Mouse (Mus musculus) midbrain, embryonic 10.5 days (tissue): ENCODE measurements around the gene Dennd1c. TPM values are rescaled to one million over a fixed set of nuclear protein-coding genes. Genes with fewer than 3 reads are reported as not detected.

Experiments
- DNase-seq: peaks from one replicate; pipeline ENCODE4 v3.0.0-alpha.2; 2017; ENCODE audit warnings: low spot score
- H3K27ac ChIP-seq: fragments of 300-500 bp; sonication (generic); replicated peaks from 2 replicates; pipeline ENCODE4 v1.5.1; 2016; ENCODE audit warnings: mild to moderate bottlenecking
- H3K27me3 ChIP-seq: fragments of 300-500 bp; sonication (generic); 2 replicates; pipeline ENCODE4 v1.6.1; 2016; ENCODE audit warnings: low read depth, mild to moderate bottlenecking; ENCODE audit not compliant: poor library complexity, severe bottlenecking
- H3K36me3 ChIP-seq: fragments of 300-500 bp; sonication (generic); 2 replicates; pipeline ENCODE4 v1.6.1; 2016; ENCODE audit warnings: mild to moderate bottlenecking, moderate library complexity
- H3K4me1 ChIP-seq: fragments of 300-500 bp; sonication (generic); 2 replicates; pipeline ENCODE4 v1.6.1; 2016
- H3K4me3 ChIP-seq: fragments of 300-500 bp; sonication (generic); 2 replicates; pipeline ENCODE4 v1.5.1; 2016; ENCODE audit warnings: mild to moderate bottlenecking, moderate library complexity
- H3K9me3 ChIP-seq: fragments of 300-500 bp; sonication (generic); replicated peaks from 2 replicates; pipeline ENCODE4 v1.6.1; 2016; ENCODE audit warnings: mild to moderate bottlenecking
- WGBS: fragments of 180-500 bp; shearing (Covaris S2); methylation state at CpG from one replicate; pipeline ENCODE4 v1.1.7; 2016; 5-methylcytosine and 5-hydroxymethylcytosine counted together
- polyA plus RNA-seq: library from polyadenylated mRNA; unstranded; fragments of >200 nt; fragmentation: Nextera tagmentation; extraction: Ambion mirVana; gene quantifications from 2 replicates; pipeline ENCODE4 v1.2.1, GENCODE M21; 2016

Dennd1c gene
- polyA plus RNA-seq, 1 experiment from 2014 or later, result 1.5 TPM

GRCm38 (mm10) chr17:57085970-57086757, 7.8 kb upstream of the Dennd1c start:
- Histone ChIP-seq H3K4me3 (peak overlapping the region; percentile 56; the same call in 1 of the 2 replicates), H3K27ac (no peak overlapping the region)
- WGBS, result 92% methylated on average over 11 of the region's 11 CpGs

DNA sequence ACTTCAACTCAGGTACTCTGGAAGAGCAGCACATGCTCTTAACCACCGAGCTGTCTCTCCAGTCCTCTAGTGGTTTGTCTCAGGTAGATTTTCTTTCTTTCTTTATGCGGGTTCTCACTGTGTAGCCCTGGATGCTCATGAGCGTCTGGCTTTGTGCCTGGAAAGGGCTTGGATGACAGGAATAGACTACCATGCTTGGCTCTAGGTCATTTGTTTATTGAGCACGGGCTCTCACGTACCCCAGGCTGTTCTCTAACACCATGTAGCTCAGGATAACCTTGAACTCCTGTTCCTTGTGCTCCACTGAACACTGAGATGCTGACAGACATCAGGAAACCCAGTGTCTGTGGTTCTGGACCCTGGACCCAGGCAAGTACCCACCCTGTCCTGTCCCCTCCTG, 4.2 kb upstream of the Dennd1c start:
- no peak for DNase-seq
- Histone ChIP-seq H3K4me3 (no peak overlapping the region), H3K27ac (no peak overlapping the region), H3K4me1 (peaks cover 15% of the 10 kb centered on the region), H3K9me3 (no peaks in the 10 kb centered on the region), H3K27me3 (peaks cover 8% of the 10 kb centered on the region), H3K36me3 (peaks cover 49% of the 10 kb centered on the region)
- 87% methylated on average over 5 of the region's 5 CpGs for WGBS

More at GRCm38 (mm10) chr17:57085970-57086757, 7.8 kb upstream of the Dennd1c start:
- H3K27me3 ChIP-seq, result peaks cover 26% of the 10 kb centered on the region
- H3K9me3 ChIP-seq, result no peaks in the 10 kb centered on the region
- no peak for DNase-seq
- peaks cover 13% of the 10 kb centered on the region for H3K4me1 ChIP-seq
- H3K36me3 ChIP-seq, result peaks cover 32% of the 10 kb centered on the region

- Histone ChIP-seq H3K27ac (no peak overlapping the region), H3K9me3 (no peaks in the 10 kb centered on the region), H3K36me3 (peaks cover 49% of the 10 kb centered on the region), H3K27me3 (no peaks in the 10 kb centered on the region), H3K4me1 (peaks cover 5% of the 10 kb centered on the region; the same call in 1 of the 2 replicates), H3K4me3 (no peak overlapping the region)
- 95% methylated on average over 31 of the region's 31 CpGs for WGBS
- no peak for DNase-seq
Observed at GRCm38 (mm10) chr17:57081234-57081842, 3.0 kb upstream of the Dennd1c start.

DNA sequence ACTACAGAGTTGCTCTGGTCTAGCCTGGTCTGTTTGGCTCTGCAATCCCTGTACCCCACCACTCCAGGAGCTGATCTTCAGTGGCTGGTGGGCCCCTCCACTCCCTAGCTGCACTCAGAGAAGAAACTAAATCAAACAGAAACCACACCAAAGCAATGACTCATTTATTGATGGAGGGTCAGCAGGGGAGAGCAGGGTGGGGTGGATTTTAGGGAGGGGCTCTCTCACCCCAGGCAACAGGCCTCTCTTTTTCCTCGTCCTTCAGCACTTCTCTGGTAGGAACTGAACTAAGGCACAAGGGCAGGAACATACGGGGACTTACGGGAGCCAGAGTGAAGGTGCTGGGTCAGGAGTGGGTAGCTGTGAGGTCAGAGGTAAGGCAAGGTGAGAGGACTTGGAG, 1.6 kb upstream of the Dennd1c start:
- H3K36me3 ChIP-seq, result peaks cover 39% of the 10 kb centered on the region
- 0 out of 2 replicates have a peak, but pooled peaks cover 5% of the 10 kb centered on the region for H3K4me1 ChIP-seq
- no peak overlapping the region for H3K4me3 ChIP-seq
- no peaks in the 10 kb centered on the region for H3K27me3 ChIP-seq
- H3K9me3 ChIP-seq, result no peaks in the 10 kb centered on the region
- DNase-seq, result no peak
- 78% methylated on average over 3 of the region's 3 CpGs for WGBS
- H3K27ac ChIP-seq, result no peak overlapping the region

- Histone ChIP-seq H3K9me3 (no peaks in the 10 kb centered on the region), H3K4me1 (peaks cover 9% of the 10 kb centered on the region; the same call in 1 of the 2 replicates), H3K4me3 (no peak overlapping the region), H3K27me3 (peaks cover 7% of the 10 kb centered on the region), H3K27ac (no peak overlapping the region), H3K36me3 (peaks cover 24% of the 10 kb centered on the region)
- 67% methylated on average over 3 of the region's 3 CpGs for WGBS
- DNase-seq, result no peak
Observed at GRCm38 (mm10) chr17:57076916-57077315, 1.4 kb downstream of the Dennd1c start.

- H3K4me3 ChIP-seq, result peak overlapping the region; percentile 41
- no peaks in the 10 kb centered on the region for H3K9me3 ChIP-seq
- peak; percentile 63 for DNase-seq
- peaks cover 17% of the 10 kb centered on the region for H3K4me1 ChIP-seq
- WGBS, result 3% methylated on average over 11 of the region's 11 CpGs
- H3K27ac ChIP-seq, result peak overlapping the region; percentile 57
- H3K36me3 ChIP-seq, result no peaks in the 10 kb centered on the region
- peaks cover 23% of the 10 kb centered on the region for H3K27me3 ChIP-seq
Observed at GRCm38 (mm10) chr17:57070699-57071098, 7.6 kb downstream of the Dennd1c start.

DNA sequence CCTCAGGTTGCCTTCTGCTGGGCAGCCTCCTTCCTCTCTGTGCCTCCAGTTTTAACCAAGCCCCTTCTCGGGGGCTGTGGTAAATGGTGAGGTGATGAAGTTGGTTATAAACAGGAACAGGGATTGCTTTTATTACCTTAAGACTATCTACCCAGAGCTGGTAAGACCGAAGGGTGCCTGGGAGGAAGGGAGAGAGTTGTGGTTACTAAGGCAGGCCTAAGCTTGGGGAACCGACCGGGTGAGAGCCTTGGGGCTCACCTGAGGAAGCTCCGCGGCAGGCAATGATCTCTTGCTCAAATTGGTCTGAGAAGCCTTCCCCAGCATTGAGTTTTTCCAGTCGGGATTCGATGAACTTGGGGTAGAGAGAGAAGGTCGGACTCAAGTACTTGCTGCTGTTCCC, 8.0 kb downstream of the Dennd1c start:
- no peaks in the 10 kb centered on the region for H3K9me3 ChIP-seq
- H3K4me1 ChIP-seq, result peaks cover 17% of the 10 kb centered on the region
- no peaks in the 10 kb centered on the region for H3K36me3 ChIP-seq
- peaks cover 26% of the 10 kb centered on the region for H3K27me3 ChIP-seq
- no peak for DNase-seq
- H3K4me3 ChIP-seq, result peak overlapping the region; percentile 41
- 11% methylated on average over 9 of the region's 9 CpGs for WGBS
- H3K27ac ChIP-seq, result peak overlapping the region; percentile 57

- Histone ChIP-seq H3K4me3 (no peak overlapping the region), H3K36me3 (no peaks in the 10 kb centered on the region), H3K27ac (no peak overlapping the region), H3K4me1 (peaks cover 21% of the 10 kb centered on the region), H3K9me3 (no peaks in the 10 kb centered on the region), H3K27me3 (peaks cover 51% of the 10 kb centered on the region)
- WGBS, result 55% methylated on average over 5 of the region's 5 CpGs
- DNase-seq, result no peak
Observed at GRCm38 (mm10) chr17:57066908-57067307, 11.4 kb downstream of the Dennd1c start.

DNA sequence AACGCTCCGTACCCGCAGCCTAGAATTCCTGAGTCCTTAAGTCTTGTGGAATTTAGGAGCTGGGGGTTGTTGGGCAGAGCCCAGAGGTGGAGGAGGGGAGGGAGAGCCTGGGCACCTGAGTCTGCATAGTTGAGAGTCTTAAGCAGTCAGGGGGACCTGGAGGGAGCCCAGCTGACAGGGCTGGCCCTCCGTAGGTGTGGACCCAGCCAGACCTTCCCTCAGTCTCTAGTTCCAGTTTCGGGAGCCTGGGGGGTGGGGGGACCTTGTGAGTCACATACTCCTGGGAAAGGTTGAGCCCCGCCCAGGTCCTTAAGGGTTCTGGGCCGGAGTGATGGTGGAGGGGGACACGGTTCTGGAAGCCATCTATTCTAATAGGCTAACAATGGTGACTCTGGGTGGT, 15.3 kb downstream of the Dennd1c start:
- Histone ChIP-seq H3K27me3 (peaks cover 57% of the 10 kb centered on the region), H3K4me3 (no peak overlapping the region)
- WGBS, result 9% methylated on average over 8 of the region's 8 CpGs

GRCm38 (mm10) chr17:57062548-57062947, 15.8 kb downstream of the Dennd1c start:
- WGBS, result under 1% methylated on average over 22 of the region's 22 CpGs
- H3K27ac ChIP-seq, result no peak overlapping the region
- H3K4me1 ChIP-seq, result peaks cover 46% of the 10 kb centered on the region
- peaks cover 57% of the 10 kb centered on the region for H3K27me3 ChIP-seq
- peak overlapping the region; percentile 45 for H3K4me3 ChIP-seq
- peaks cover under 1% of the 10 kb centered on the region; the same call in 1 of the 2 replicates for H3K36me3 ChIP-seq
- no peaks in the 10 kb centered on the region for H3K9me3 ChIP-seq
- no peak for DNase-seq

More for the DNA sequence above, 15.3 kb downstream of the Dennd1c start:
- H3K27ac ChIP-seq, result no peak overlapping the region
- H3K36me3 ChIP-seq, result no peaks in the 10 kb centered on the region
- H3K4me1 ChIP-seq, result peaks cover 45% of the 10 kb centered on the region
- DNase-seq, result no peak
- no peaks in the 10 kb centered on the region for H3K9me3 ChIP-seq

GRCm38 (mm10) chr17:57062011-57062521, 16.2 kb downstream of the Dennd1c start:
- 1% methylated on average over 39 of the region's 39 CpGs for WGBS
- H3K4me3 ChIP-seq, result peak overlapping the region; percentile 45
- peaks cover 57% of the 10 kb centered on the region for H3K27me3 ChIP-seq
- H3K36me3 ChIP-seq, result peaks cover 5% of the 10 kb centered on the region
- H3K9me3 ChIP-seq, result no peaks in the 10 kb centered on the region
- no peak overlapping the region for H3K27ac ChIP-seq
- DNase-seq, result no peak
- H3K4me1 ChIP-seq, result peaks cover 46% of the 10 kb centered on the region

- WGBS, result 41% methylated on average over 10 of the region's 10 CpGs
- Histone ChIP-seq H3K9me3 (no peaks in the 10 kb centered on the region), H3K4me1 (peaks cover 46% of the 10 kb centered on the region), H3K27me3 (peaks cover 52% of the 10 kb centered on the region), H3K4me3 (peak overlapping the region; percentile 91), H3K36me3 (peaks cover 13% of the 10 kb centered on the region), H3K27ac (no peak overlapping the region)
- peak; percentile 24 for DNase-seq
Observed at GRCm38 (mm10) chr17:57061069-57061468, 17.2 kb downstream of the Dennd1c start.
